Mouse (Mus musculus) urinary bladder, postnatal 10 days (tissue): Measurements from ENCODE around the gene Atxn7l3.
"Not testable (repeated sequence)": the region's sequence is repeated elsewhere in the genome, so short reads cannot be mapped to it uniquely, and the experiment has no call there.

Source experiments
- DNase-seq: peaks from one replicate; pipeline ENCODE4 v3.0.0; 2022; ENCODE audit warnings: low spot score

Atxn7l3 gene

GRCm38 (mm10) chr11:102294887-102295597 lies 1.4 kb downstream of the Atxn7l3 start:
- no peak for DNase-seq

GRCm38 (mm10) chr11:102294416-102294815 lies 2.0 kb downstream of the Atxn7l3 start:
- DNase-seq = no peak

- no peak for DNase-seq
These were observed 2.5 kb downstream of the Atxn7l3 start for GRCm38 (mm10) chr11:102293971-102294370.

- no peak for DNase-seq
These were observed 5.3 kb downstream of the Atxn7l3 start for GRCm38 (mm10) chr11:102291051-102291535.

GRCm38 (mm10) chr11:102290141-102290540 lies 6.3 kb downstream of the Atxn7l3 start:
- DNase-seq = no peak

- DNase-seq = no peak
These were observed 6.8 kb downstream of the Atxn7l3 start for GRCm38 (mm10) chr11:102289511-102290100.

- DNase-seq = no peak
These were observed 7.5 kb downstream of the Atxn7l3 start for GRCm38 (mm10) chr11:102288913-102289312.

- no peak for DNase-seq
These were observed 8.2 kb downstream of the Atxn7l3 start for GRCm38 (mm10) chr11:102288027-102288804.

GRCm38 (mm10) chr11:102287485-102287884 lies 8.9 kb downstream of the Atxn7l3 start:
- no peak for DNase-seq

GRCm38 (mm10) chr11:102285095-102285834 lies 11.2 kb downstream of the Atxn7l3 start:
- DNase-seq = no peak

GRCm38 (mm10) chr11:102284501-102285094 lies 11.8 kb downstream of the Atxn7l3 start, which contains the start of gene Tmub2:
TSS of gene Tmub2 (plus strand) at chr11:102284931.
- peak; percentile 80 for DNase-seq

GRCm38 (mm10) chr11:102283922-102284321 lies 12.5 kb downstream of the Atxn7l3 start:
- no peak for DNase-seq

GRCm38 (mm10) chr11:102280267-102280666 lies 16.2 kb downstream of the Atxn7l3 start:
- DNase-seq = not testable (repeated sequence)

- no peak for DNase-seq
These were observed 16.8 kb downstream of the Atxn7l3 start for GRCm38 (mm10) chr11:102279595-102279994.

GRCm38 (mm10) chr11:102277754-102278153 lies 18.7 kb downstream of the Atxn7l3 start:
- DNase-seq = no peak

GRCm38 (mm10) chr11:102276411-102276915 lies 20.0 kb downstream of the Atxn7l3 start:
- no peak for DNase-seq

GRCm38 (mm10) chr11:102268520-102269244 lies 27.7 kb downstream of the Atxn7l3 start, which contains the start of gene Asb16:
TSS of gene Asb16 (plus strand) at chr11:102268743.
- no peak for DNase-seq

- no peak for DNase-seq
These were observed 29.0 kb downstream of the Atxn7l3 start for GRCm38 (mm10) chr11:102267480-102267879.

GRCm38 (mm10) chr11:102266631-102267355 lies 29.6 kb downstream of the Atxn7l3 start:
- no peak for DNase-seq

- DNase-seq = no peak
These were observed 30.6 kb downstream of the Atxn7l3 start for GRCm38 (mm10) chr11:102265816-102266215.
